Mouse (Mus musculus) heart, postnatal 0 days (tissue): Measurements from ENCODE around the gene Tyms.

ENCODE experiments used
- CTCF ChIP-seq: IDR thresholded peaks from 2 replicates; pipeline ENCODE4 v1.5.1; 2016; ENCODE audit warnings: antibody characterized with exemption, control low read depth, low read depth
- EP300 ChIP-seq: IDR thresholded peaks from 2 replicates; pipeline ENCODE4 v1.6.1; 2016; ENCODE audit warnings: antibody characterized with exemption, low read depth

DNA sequence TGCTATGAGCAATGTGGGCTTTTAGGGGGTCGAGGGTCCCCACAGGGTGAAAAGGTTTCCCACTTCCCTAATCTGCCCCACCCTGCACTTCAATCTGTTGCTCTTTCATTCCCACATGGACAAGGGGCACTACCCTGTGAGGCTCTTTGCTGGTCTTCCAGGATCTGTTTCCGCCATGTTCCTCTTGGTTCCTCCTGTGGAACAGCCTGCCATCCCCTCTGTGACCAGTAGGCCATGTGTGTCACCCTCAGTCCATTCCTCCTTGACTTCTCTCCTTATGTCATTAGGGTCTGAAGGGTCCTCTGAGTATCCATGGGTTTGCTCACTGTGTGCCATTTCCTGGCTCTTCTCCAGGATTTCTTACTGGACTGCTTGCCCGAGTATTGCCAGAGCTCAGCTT, 38.4 kb upstream of the Tyms start:
- TF ChIP-seq EP300 = no peak
- no peak for TF ChIP-seq CTCF
